Mouse (Mus musculus) spleen, adult 2 months (tissue): ENCODE data around the gene Prss54. TPM values are rescaled to one million over a fixed set of nuclear protein-coding genes. Genes with fewer than 3 reads are reported as not detected.

Experiments used
- DNase-seq, 2 experiments: peaks; one replicate each; pipeline versions ENCODE4 v3.0.0 to v3.0.0-alpha.2; 2012 to 2021; ENCODE audit warnings: low spot score in 2 of 2, low read depth in 1 of 2
- H3K27ac ChIP-seq: fragments of 200-500 bp; 2 replicates; pipeline ENCODE4 v1.5.1; 2012; ENCODE audit warnings: low read length, inconsistent platforms; ENCODE audit not compliant: insufficient read depth
- H3K27me3 ChIP-seq: fragments of 200-500 bp; 2 replicates; pipeline ENCODE4 v1.6.1; 2012; ENCODE audit warnings: mild to moderate bottlenecking, moderate library complexity, low read length, inconsistent platforms; ENCODE audit not compliant: control insufficient read depth, insufficient read depth
- H3K36me3 ChIP-seq: fragments of 200-500 bp; 2 replicates; pipeline ENCODE4 v1.6.1; 2012; ENCODE audit warnings: mild to moderate bottlenecking, low read length, inconsistent platforms; ENCODE audit not compliant: control insufficient read depth, insufficient read depth
- H3K4me1 ChIP-seq: fragments of 200-500 bp; 2 replicates; pipeline ENCODE4 v1.6.1; 2011; ENCODE audit warnings: inconsistent platforms; ENCODE audit not compliant: control insufficient read depth, insufficient read depth, insufficient read length
- H3K4me3 ChIP-seq: fragments of 200-500 bp; 2 replicates; pipeline ENCODE4 v1.5.1; 2011; ENCODE audit warnings: mild to moderate bottlenecking, inconsistent platforms; ENCODE audit not compliant: insufficient read depth, insufficient read length; ENCODE audit errors: extremely low read depth
- CTCF ChIP-seq: fragments of 200-500 bp; IDR thresholded peaks from 2 replicates; pipeline ENCODE4 v1.5.1; 2011; ENCODE audit warnings: mild to moderate bottlenecking, inconsistent platforms; ENCODE audit not compliant: insufficient read depth, insufficient read length, insufficient replicate concordance; ENCODE audit errors: extremely low read depth
- POLR2A ChIP-seq: fragments of 200-500 bp; IDR thresholded peaks from 2 replicates; pipeline ENCODE4 v1.6.1; 2011; ENCODE audit warnings: low read depth, low read length, inconsistent platforms
- WGBS: fragments of 180-500 bp; shearing (Covaris S2); methylation state at CpG from one replicate; pipeline ENCODE4 v1.1.7; 2018; 5-methylcytosine and 5-hydroxymethylcytosine counted together
- polyA plus RNA-seq: library from polyadenylated mRNA; depleted of rRNA; stranded (reverse); fragments of >200 nt; gene quantifications from 2 replicates; pipeline ENCODE4 v1.2.3, GENCODE M21; 2012; rRNA removed

Gene Prss54
- polyA plus RNA-seq, 1 experiment = not detected

GRCm38 (mm10) chr8:95513219-95513618 is 62.9 kb downstream of the Prss54 start:
- H3K27ac ChIP-seq = no peak overlapping the region
- H3K4me1 ChIP-seq = no peaks in the 10 kb centered on the region
- no peak for TF ChIP-seq CTCF
- TF ChIP-seq POLR2A = no peak
- 77% methylated on average over 4 of the region's 4 CpGs for WGBS
- no peak overlapping the region for H3K4me3 ChIP-seq
- H3K27me3 ChIP-seq = no peaks in the 10 kb centered on the region
- DNase-seq = no peak
- H3K36me3 ChIP-seq = no peaks in the 10 kb centered on the region

- WGBS = 82% methylated on average over 4 of the region's 4 CpGs
- DNase-seq = no peak
- no peak for TF ChIP-seq POLR2A
- no peak for TF ChIP-seq CTCF
- Histone ChIP-seq H3K4me3 (no peak overlapping the region), H3K36me3 (no peaks in the 10 kb centered on the region), H3K4me1 (no peaks in the 10 kb centered on the region), H3K27ac (no peak overlapping the region), H3K27me3 (no peaks in the 10 kb centered on the region)
These were observed 63.9 kb downstream of the Prss54 start for GRCm38 (mm10) chr8:95512257-95512656.

Other genes with a start within 250 kb of the Prss54 start
- 9.1 and 11.4 TPM in 2 replicates for gene Zfp319, start 244.4 kb downstream of the Prss54 start, polyA plus RNA-seq
- gene Usb1, start 244.1 kb downstream of the Prss54 start, polyA plus RNA-seq = 27.4 and 32.1 TPM in 2 replicates
- 2.5 and 3.7 TPM in 2 replicates for gene Mmp15, start 224.1 kb downstream of the Prss54 start, polyA plus RNA-seq
- 21.7 and 33.3 TPM in 2 replicates for gene Cfap20, start 141.5 kb downstream of the Prss54 start, polyA plus RNA-seq
- 10.3 and 12.9 TPM in 2 replicates for gene Csnk2a2, start 86.3 kb downstream of the Prss54 start, polyA plus RNA-seq
- not detected in 2 replicates for gene Ccdc113, start 42.3 kb downstream of the Prss54 start, polyA plus RNA-seq
- gene Gins3, start 57.1 kb upstream of the Prss54 start, polyA plus RNA-seq = 1.8 and 2.1 TPM in 2 replicates
- gene Ndrg4, start 100.6 kb upstream of the Prss54 start, polyA plus RNA-seq = 1.2 and 2.0 TPM in 2 replicates
- gene Setd6, start 139.5 kb upstream of the Prss54 start, polyA plus RNA-seq = 7.2 and 10.2 TPM in 2 replicates
- gene Cnot1, start 231.1 kb upstream of the Prss54 start, polyA plus RNA-seq = 68.2 and 74.1 TPM in 2 replicates
- gene Sap18b, start 249.0 kb upstream of the Prss54 start, polyA plus RNA-seq = 21.6 and 24.9 TPM in 2 replicates